Mouse (Mus musculus) liver, adult 2 months (tissue): ENCODE results near the gene Gas2. TPM values are rescaled to one million over a fixed set of nuclear protein-coding genes. Genes with fewer than 3 reads are reported as not detected.
A peak's percentile ranks its signal among the peaks of the same experiment; 100 is the strongest.

Experiments
- DNase-seq: peaks from one replicate; pipeline ENCODE4 v3.0.0-alpha.2; 2011; ENCODE audit warnings: low read depth, low spot score; ENCODE audit errors: extremely low read depth
- H3K27ac ChIP-seq: fragments of 200-500 bp; replicated peaks from 2 replicates; pipeline ENCODE4 v1.5.1; 2012; ENCODE audit warnings: low read depth, mild to moderate bottlenecking, control low read depth, inconsistent platforms, low read length; ENCODE audit not compliant: insufficient read depth
- H3K27me3 ChIP-seq: fragments of 200-500 bp; 2 replicates; pipeline ENCODE4 v1.6.1; 2012; ENCODE audit warnings: mild to moderate bottlenecking, moderate library complexity, low read length, inconsistent platforms; ENCODE audit not compliant: control insufficient read depth, insufficient read depth
- H3K36me3 ChIP-seq: fragments of 200-500 bp; 2 replicates; pipeline ENCODE4 v1.6.1; 2012; ENCODE audit warnings: low read length, inconsistent platforms; ENCODE audit not compliant: control insufficient read depth, insufficient read depth
- H3K4me1 ChIP-seq: fragments of 200-500 bp; 2 replicates; pipeline ENCODE4 v1.6.1; 2011; ENCODE audit warnings: low read length; ENCODE audit not compliant: control insufficient read depth, insufficient read depth
- H3K4me3 ChIP-seq: fragments of 200-500 bp; 2 replicates; pipeline ENCODE4 v1.5.1; 2011; ENCODE audit warnings: low read depth, mild to moderate bottlenecking, control low read depth, low read length, moderate library complexity; ENCODE audit not compliant: insufficient read depth
- H3K79me2 ChIP-seq: fragments of 200-500 bp; 2 replicates; pipeline ENCODE4 v1.6.1; 2012; ENCODE audit warnings: inconsistent platforms, mild to moderate bottlenecking, low read length, moderate library complexity; ENCODE audit not compliant: control insufficient read depth, insufficient read depth
- H3K9ac ChIP-seq: fragments of 200-500 bp; 2 replicates; pipeline ENCODE4 v1.6.1; 2012; ENCODE audit warnings: low read depth, mild to moderate bottlenecking, control low read depth, inconsistent platforms, low read length
- CTCF ChIP-seq: fragments of 200-500 bp; IDR thresholded peaks from 2 replicates; pipeline ENCODE4 v1.5.1; 2011; ENCODE audit warnings: low read depth, low read length, control low read depth
- POLR2A ChIP-seq: fragments of 200-500 bp; IDR thresholded peaks from 2 replicates; pipeline ENCODE4 v1.6.1; 2011; ENCODE audit warnings: low read length, control low read depth; ENCODE audit not compliant: insufficient read depth; ENCODE audit errors: extremely low read depth
- WGBS: fragments of 180-500 bp; shearing (Covaris S2); methylation state at CpG from one replicate; pipeline ENCODE4 v1.1.7; 2018; 5-methylcytosine and 5-hydroxymethylcytosine counted together
- polyA plus RNA-seq: library from polyadenylated mRNA; depleted of rRNA; stranded (reverse); fragments of >200 nt; gene quantifications from 2 replicates; pipeline ENCODE4 v1.2.3, GENCODE M21; 2012
- total RNA-seq: library from RNA; depleted of rRNA; stranded (reverse); fragments of >200 nt; gene quantifications from 2 replicates; pipeline ENCODE4 v1.2.3, GENCODE M21; 2014

The Gas2 gene
- total and polyA plus RNA-seq, 2 experiments, result 15.7 to 43.6 TPM

DNA sequence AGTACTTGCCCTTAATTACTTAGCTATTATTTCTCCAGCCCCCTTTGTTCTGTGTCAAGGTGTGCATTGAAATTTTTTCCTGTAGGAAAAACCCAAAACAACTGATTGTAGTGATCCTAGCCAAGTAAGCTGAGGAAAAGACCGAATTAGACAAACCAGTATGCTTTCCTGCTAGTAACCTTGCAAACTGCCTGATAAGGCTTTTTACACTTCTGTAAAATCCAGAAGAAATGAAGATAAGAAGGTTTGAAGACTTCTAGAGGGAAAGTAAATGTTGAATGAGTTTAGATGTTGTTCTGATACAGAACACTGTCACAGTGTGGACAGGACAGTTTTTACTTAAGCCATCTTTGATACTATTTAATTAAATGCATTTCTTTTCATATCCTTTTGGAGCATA, 75.5 kb downstream of the Gas2 start:
- no peak for DNase-seq
- TF ChIP-seq CTCF (no peak), POLR2A (no peak)
- peaks cover 4% of the 10 kb centered on the region for H3K36me3 ChIP-seq
- no peak overlapping the region for H3K9ac ChIP-seq
- H3K4me3 ChIP-seq, result no peak overlapping the region
- no peaks in the 10 kb centered on the region for H3K27me3 ChIP-seq
- H3K4me1 ChIP-seq, result no peaks in the 10 kb centered on the region
- WGBS, result 80% methylated on average over 1 of the region's 1 CpGs
- H3K79me2 ChIP-seq, result no peaks in the 10 kb centered on the region
- no peak overlapping the region for H3K27ac ChIP-seq

DNA sequence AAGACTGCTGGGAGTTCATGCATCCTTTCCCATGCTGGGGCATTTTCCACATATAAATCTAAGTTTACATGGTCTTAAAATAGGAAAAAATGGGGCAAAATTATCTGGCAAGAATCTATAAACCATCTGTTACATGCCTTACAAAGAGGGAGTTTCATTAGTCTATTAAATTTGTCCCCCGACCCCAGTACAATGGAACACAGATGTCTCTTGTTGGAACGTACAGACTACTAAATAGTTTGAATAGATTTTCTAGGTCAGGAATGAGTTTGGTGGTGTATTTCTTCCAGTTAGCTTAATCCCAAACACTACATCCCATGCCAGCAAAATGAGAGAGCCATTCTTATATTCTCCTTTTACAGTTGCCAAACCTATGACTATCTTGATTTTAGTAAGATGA, 78.6 kb downstream of the Gas2 start:
- TF ChIP-seq POLR2A (no peak), CTCF (no peak)
- DNase-seq, result no peak
- no peak overlapping the region for H3K4me3 ChIP-seq
- 95% methylated on average over 2 of the region's 2 CpGs for WGBS
- no peaks in the 10 kb centered on the region for H3K27me3 ChIP-seq
- H3K27ac ChIP-seq, result no peak overlapping the region
- H3K9ac ChIP-seq, result no peak overlapping the region
- peaks cover 12% of the 10 kb centered on the region for H3K36me3 ChIP-seq
- no peaks in the 10 kb centered on the region for H3K79me2 ChIP-seq
- H3K4me1 ChIP-seq, result no peaks in the 10 kb centered on the region

DNA sequence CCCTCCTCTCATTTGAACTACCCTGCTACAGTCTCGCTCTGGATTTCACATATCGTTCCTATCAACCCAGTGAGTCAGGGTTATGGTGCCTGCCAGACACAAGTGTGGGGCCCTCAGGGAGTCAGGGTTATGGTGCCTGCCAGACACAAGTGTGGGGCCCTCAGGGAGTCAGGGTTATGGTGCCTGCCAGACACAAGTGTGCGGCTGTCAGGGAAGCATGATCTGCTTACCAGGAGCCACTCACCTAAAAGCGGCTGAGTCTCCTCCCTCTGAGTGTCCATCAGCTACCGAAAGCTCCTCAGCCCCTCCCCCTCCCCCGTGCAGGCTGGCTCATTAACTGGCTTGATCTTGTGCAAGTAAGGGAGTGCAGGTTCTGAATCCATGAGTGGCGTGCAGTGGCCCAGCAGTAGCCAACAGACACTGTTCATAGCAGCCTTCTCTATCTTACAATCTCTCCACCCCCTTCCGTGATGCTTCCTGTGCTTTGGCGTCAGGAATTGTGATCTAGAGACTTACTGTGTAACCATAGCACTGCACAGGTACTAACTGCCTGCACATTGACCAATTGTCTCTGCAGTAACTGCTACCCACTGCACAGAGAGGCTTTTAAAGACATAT, 93.7 kb downstream of the Gas2 start:
- H3K79me2 ChIP-seq, result no peaks in the 10 kb centered on the region
- H3K4me3 ChIP-seq, result no peak overlapping the region
- TF ChIP-seq CTCF, result no peak
- no peak for TF ChIP-seq POLR2A
- no peak for DNase-seq
- no peak overlapping the region for H3K9ac ChIP-seq
- peaks cover 9% of the 10 kb centered on the region for H3K36me3 ChIP-seq
- H3K27me3 ChIP-seq, result no peaks in the 10 kb centered on the region
- no peak overlapping the region for H3K27ac ChIP-seq
- 77% methylated on average over 9 of the region's 9 CpGs for WGBS
- H3K4me1 ChIP-seq, result no peaks in the 10 kb centered on the region

DNA sequence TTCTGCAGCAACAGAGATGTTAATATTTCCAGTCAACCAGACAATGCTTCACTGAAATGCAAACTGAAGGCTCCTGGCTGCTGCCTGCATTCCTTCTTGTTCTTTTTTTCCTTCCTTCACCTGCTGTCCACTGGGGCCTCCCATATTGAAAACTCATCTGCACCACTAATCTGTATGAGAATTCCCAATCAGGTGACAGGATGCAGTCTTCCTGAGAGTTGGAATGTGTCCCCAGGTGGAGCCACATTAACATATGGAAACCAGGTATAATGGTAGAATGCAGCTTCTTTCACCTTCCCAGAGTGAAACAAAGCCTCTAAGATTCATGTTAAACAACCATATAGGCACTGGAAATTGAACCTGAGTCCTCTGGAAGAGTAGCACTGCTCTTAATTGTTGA, 96.0 kb downstream of the Gas2 start:
- H3K27me3 ChIP-seq, result no peaks in the 10 kb centered on the region
- H3K4me1 ChIP-seq, result no peaks in the 10 kb centered on the region
- H3K4me3 ChIP-seq, result no peak overlapping the region
- no peak overlapping the region for H3K27ac ChIP-seq
- DNase-seq, result no peak
- no peak overlapping the region for H3K9ac ChIP-seq
- no peaks in the 10 kb centered on the region for H3K79me2 ChIP-seq
- TF ChIP-seq CTCF (no peak), POLR2A (no peak)
- H3K36me3 ChIP-seq, result peaks cover 7% of the 10 kb centered on the region

DNA sequence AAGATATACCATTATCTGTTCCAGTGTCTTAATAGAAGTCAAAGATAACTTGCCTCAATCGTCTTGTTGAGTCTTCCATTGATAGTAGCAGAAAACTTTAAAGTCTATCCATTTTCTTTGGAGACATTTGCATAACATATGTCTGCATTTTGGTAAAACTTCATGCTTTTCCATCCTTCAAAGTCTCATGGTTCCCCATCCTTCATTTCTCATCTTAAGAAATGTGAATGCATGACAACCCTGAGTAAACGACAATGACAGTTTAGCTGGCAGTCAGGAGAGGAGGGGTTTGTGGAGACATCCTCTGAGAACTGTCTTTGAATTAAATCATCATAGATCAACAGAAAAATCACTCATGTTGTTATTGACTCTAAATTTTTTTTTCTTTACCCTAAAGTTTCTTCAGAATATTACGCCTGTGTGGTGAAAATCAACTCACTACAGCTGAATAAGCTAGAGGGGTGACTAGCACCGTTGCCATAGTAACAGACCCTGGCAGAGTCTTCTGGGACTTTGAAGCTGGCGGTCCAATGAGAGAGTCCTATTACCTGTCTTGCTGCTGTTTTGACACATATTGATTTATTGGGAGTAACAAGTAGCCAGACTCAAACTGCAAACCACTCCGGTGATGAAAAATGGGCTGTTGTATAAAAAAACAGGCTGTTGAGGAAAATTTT, 99.0 kb downstream of the Gas2 start:
- Histone ChIP-seq H3K79me2 (no peaks in the 10 kb centered on the region), H3K27me3 (no peaks in the 10 kb centered on the region), H3K9ac (no peak overlapping the region), H3K4me3 (no peak overlapping the region), H3K4me1 (no peaks in the 10 kb centered on the region), H3K36me3 (peaks cover 6% of the 10 kb centered on the region), H3K27ac (no peak overlapping the region)
- DNase-seq, result peak; percentile 27
- TF ChIP-seq POLR2A (no peak), CTCF (no peak)
- 62% methylated on average over 6 of the region's 6 CpGs for WGBS
